Mouse (Mus musculus): Measurements from ENCODE around the gene Tmprss9. TPM values are rescaled to one million over a fixed set of nuclear protein-coding genes. Genes with fewer than 3 reads are reported as not detected.

Tmprss9 gene
- not detected in 4 replicates for total RNA-seq (2023; ENCODE audit: inconsistent age)

DNA sequence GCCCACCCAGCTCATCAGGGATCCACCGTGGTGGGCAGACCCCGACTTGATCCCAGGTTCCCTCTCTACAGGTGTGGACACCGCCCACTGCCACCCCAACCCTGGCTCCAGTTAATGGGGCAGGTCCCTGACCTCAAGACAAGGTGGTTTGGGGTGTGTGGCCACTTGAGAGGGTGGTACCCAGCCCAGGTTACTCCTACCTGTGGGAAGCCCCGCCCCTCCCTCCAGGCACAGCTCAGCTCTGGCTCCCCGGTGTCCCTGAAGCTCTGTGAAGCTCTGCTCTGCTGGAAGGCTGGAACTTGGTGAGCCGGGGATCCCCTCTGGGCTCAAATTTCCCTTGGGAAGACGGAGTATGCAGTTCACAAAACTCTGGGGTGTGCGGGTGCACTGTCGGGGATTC is at the start of gene Tmprss9:
Tmprss9 (plus strand) TSS at position 268 of the 400 bp plus-strand sequence.

DNA sequence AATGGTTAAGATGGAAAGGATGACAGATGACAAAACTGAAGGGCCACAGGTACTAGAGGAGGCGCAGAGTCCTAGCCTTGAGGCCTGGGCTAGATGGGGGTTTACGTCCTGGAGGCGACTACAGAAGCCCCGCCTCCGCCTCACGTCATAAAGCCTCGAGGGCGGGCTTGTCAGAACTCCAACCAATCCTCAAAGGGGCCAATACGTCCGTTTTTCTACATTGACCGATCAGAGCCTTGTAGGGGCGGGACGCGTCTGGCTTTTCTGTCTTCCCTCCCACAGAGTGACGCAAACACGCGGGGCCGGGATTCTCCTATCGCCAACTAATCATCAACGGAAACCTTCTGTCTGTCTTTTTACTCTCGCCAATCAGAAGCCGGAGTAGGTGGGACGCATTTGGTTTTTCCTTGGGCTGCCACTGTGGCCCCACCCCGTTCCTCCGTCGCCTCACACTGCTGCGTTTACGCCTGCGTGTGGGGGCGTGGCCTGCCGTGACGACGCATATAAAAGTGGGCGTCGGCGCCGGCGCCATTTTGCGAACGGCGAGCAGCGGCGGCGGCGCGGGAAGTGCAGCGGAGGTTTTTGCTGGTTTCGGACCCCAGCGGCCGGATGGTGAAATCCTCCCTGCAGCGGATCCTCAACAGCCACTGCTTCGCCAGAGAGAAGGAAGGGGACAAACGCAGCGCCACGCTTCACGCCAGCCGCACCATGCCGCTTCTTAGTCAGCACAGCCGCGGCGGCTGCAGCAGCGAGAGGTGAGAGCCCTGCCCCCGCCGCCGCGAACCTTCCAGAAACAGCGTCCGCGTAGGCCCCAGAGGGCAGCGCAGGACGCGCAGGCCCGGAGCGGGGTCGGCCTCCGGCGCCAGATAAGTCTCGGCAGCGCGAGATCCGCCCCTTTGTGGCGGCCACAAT is 45.2 kb upstream of the Tmprss9 start, which contains the start of gene Oaz1:
Oaz1 (plus strand) TSS at position 506 of the 912 bp plus-strand sequence.

DNA sequence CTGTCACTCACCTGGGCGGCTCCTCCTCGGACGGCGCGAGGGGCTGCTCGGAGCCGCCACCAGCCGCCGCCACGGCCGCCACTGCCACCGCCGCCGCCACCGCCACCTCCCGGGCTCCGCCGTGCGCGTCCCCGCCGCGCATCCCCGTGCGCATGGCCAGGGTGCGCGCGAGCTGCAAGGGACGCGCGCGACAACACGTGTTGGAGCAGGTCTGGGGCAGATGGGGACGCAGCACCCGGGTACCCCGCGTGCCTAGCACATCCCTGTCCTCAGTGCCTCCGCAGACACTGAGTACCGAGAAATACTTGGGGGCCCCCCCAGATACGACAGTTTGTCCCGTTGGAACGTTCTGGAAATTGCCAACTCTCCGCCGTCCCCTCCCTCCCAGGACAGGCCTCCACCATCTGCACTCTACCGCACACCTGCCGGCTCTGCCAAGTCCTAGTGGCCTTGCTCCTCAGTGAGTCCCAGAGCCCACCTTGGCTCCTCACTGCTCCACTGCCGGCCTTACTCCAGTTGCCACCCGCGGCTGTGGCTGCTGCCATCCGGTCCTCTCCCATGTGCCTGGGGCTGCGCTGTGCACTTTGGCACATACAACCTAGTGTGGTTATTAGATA is 27.6 kb upstream of the Tmprss9 start, which contains the start of gene Lingo3:
Lingo3 (minus strand) TSS at position 109 of the 617 bp plus-strand sequence.

DNA sequence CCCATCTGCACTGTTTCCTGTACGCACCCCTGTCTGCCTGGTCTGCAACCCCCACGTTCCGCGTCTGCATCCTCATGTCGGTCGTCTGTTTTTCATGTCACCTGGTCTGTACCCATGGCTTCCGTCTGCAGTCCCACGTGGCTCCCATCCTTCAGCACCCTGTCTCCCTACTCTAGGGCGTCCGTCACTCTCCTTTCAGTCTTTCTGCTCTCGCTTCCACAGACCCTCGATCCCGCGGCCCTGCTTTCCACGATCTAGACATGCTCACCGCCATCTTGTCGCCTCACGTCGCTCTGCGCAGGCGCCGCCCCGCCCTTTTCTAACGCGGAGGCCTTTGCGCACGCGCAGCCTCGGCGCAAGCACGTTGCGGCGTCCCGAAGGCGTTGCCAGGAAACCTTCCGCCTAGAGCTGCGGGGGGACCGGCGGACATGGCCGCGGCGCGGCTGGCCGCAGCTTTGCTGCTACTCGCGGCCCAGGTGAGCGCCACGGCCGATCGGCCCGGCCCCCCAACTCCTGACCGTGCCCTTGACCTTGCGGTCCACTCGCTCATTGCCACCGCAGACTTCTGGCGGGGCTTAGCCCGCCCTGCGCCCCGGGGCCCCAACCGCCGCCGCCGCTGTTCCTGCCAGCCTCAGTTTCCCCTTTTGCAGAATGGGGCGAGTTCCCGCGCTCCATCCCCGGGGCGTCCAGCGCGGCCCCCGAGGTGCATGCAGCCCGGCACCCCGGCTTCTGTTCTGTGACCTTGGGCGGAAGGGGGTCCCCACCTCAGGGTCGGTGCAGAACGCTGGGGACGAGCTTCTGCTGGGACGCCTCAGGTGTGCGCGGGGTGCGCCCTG is 16.5 kb upstream of the Tmprss9 start, which contains the start of the genes Lsm7 and Sppl2b:
Lsm7 (minus strand) TSS at position 297 of the 836 bp plus-strand sequence.
Sppl2b (plus strand) TSS at position 363 of the 836 bp plus-strand sequence.

DNA sequence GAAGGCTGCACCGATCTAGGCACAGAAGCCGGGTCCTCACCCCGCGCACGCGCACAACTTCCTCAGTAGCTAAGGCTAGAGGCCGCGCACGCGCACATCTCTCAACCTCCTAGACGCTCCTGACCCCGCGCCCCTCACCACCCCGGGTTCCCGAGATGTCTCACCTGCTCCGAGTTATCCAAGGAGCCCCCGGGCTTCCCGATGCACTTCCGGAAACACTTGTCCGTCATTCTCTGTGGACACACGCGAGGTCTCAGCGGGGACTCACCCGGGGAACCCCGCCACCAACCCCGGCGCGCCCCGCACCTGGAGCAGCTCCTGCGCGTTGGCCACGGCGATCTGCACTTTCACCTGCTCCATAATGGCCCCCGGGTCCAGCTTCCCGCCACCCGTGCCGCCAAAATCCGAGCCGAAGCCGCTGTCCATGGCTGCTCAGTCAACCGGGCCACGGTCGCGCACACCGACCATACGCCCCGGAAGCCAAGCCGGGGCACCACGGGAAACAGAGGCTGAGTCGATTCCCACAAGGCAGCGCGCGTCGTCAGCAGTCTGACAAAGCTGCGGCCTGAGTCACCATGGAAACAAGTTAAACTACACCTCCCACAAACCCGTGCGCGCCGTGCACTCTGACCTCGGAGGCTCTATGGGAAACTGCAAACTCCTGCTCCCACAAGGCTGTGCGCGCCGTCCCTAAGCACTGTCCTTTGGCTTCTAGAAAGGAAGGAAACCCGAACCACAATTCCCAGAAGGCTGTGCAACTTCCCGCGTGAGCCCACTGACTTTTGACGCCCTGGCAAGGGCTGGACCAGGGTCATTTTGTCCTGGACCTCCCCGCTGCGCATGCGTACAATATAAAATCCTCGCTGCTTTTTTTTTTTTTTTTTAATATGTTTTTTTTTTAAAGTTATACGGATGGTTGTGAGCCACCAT is 28.9 kb downstream of the Tmprss9 start, which contains the start of gene Timm13:
Timm13 (minus strand) TSS at position 652 of the 930 bp plus-strand sequence.

DNA sequence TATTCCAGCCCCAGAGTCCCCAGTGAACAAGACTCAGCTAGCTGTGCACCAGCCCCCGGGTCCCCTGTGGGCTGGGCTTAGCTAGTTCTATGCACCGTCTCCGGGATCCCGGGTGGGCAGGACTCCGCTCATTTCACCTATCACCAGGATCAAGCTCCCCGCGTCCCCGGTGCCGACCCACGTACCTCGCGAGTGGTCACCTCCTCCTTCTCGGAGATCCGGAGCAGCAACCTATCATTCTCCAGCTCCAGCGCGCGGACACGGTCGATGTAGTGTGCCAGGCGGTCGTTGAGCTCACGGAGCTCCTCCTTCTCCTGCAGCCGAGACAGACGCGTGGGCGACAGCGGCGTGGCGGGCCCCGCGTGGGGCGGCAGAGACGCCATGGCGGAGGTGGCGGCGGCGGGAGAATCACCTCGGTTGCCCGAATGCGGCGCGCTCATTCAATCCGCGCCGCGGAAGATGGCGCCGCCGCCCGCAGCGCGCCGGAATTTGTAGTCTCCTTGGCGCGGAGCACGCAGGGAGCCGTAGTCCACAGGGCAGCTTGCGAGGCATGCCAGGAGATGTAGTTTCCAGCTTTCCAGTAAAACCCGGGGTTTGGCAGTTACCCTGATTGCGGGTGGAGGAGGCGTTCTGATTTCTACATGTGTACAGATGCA is 46.3 kb downstream of the Tmprss9 start, which contains the start of gene Lmnb2:
Lmnb2 (minus strand) TSS at position 467 of the 656 bp plus-strand sequence.

DNA sequence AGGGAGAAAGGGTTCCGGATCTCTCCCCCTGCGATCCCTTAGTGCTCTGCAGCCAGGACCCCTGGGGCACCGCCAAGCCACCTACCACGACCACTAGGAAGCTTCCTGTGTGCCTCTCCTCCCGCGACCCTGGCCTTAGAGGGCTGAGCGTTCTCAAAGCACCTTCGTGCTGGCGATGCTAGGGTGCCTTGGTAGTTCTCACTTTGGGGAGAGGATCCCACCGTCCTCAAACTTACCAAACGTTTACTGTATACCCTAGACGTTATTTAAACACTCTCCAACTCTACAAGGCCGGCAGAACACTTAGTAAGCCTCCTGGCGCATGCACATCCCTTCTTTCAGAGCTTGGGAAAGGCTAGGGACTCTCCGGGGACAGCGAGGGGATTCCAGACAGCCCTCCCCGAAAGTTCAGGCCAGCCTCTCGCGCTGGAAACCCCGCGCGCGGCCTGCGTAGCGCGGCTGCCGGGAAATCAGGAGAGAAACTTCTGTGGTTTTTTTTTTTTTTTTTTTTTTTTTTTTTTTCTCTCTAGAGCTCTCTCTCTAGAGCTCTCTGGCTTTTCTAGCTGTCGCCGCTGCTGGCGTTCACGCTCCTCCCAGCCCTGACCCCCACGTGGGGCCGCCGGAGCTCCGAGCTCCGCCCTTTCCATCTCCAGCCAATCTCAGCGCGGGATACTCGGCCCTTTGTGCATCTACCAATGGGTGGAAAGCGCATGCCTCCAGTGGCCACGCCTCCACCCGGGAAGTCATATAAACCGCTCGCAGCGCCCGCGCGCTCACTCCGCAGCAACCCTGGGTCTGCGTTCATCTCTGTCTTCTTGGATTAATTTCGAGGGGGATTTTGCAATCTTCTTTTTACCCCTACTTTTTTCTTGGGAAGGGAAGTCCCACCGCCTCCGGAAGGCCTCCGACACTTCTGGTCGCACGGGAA is 57.9 kb downstream of the Tmprss9 start, which contains the start of gene Gadd45b:
Gadd45b (plus strand) TSS at position 775 of the 928 bp plus-strand sequence.

Other genes starting within 250 kb of the Tmprss9 start
- 197 to 226 TPM (median 216 TPM) in 4 replicates for gene Csnk1g2, start 249.0 kb upstream of the Tmprss9 start, total RNA-seq (2023; ENCODE audit: inconsistent age)
- gene Btbd2, start 214.8 kb upstream of the Tmprss9 start, total RNA-seq (2023; ENCODE audit: inconsistent age) = 28.4 to 35.4 TPM (median 33.8 TPM) in 4 replicates
- gene Mknk2, start 193.7 kb upstream of the Tmprss9 start, total RNA-seq (2023; ENCODE audit: inconsistent age) = 439 to 470 TPM (median 448 TPM) in 4 replicates
- gene Mob3a, start 169.9 kb upstream of the Tmprss9 start, total RNA-seq (2023; ENCODE audit: inconsistent age) = 98.5 to 112 TPM (median 103 TPM) in 4 replicates
- 27.3 to 49.1 TPM (median 36.6 TPM) in 4 replicates for gene Izumo4, start 169.7 kb upstream of the Tmprss9 start, total RNA-seq (2023; ENCODE audit: inconsistent age)
- gene Ap3d1, start 129.6 kb upstream of the Tmprss9 start, total RNA-seq (2023; ENCODE audit: inconsistent age) = 128 to 153 TPM (median 137 TPM) in 4 replicates
- 65.5 to 67.7 TPM (median 67.0 TPM) in 4 replicates for gene Dot1l, start 116.6 kb upstream of the Tmprss9 start, total RNA-seq (2023; ENCODE audit: inconsistent age)
- 69.6 to 87.1 TPM (median 77.5 TPM) in 4 replicates for gene Sf3a2, start 73.7 kb upstream of the Tmprss9 start, total RNA-seq (2023; ENCODE audit: inconsistent age)
- gene Plekhj1, start 73.2 kb upstream of the Tmprss9 start, total RNA-seq (2023; ENCODE audit: inconsistent age) = 120 to 133 TPM (median 122 TPM) in 4 replicates
- 0.96 to 1.9 TPM (median 1.5 TPM) in 4 replicates for gene Amh, start 66.6 kb upstream of the Tmprss9 start, total RNA-seq (2023; ENCODE audit: inconsistent age)
- not detected in 4 replicates for gene Jsrp1, start 58.4 kb upstream of the Tmprss9 start, total RNA-seq (2023; ENCODE audit: inconsistent age)
- 502 to 594 TPM (median 550 TPM) in 4 replicates for gene Oaz1, start 45.2 kb upstream of the Tmprss9 start, total RNA-seq (2023; ENCODE audit: inconsistent age)
- gene Lingo3, start 27.8 kb upstream of the Tmprss9 start, total RNA-seq (2023; ENCODE audit: inconsistent age) = not detected in 4 replicates
- gene Lsm7, start 16.6 kb upstream of the Tmprss9 start, total RNA-seq (2023; ENCODE audit: inconsistent age) = 20.6 to 35.7 TPM (median 27.3 TPM) in 4 replicates
- 24.8 to 34.2 TPM (median 28.8 TPM) in 4 replicates for gene Sppl2b, start 16.6 kb upstream of the Tmprss9 start, total RNA-seq (2023; ENCODE audit: inconsistent age)
- gene Timm13, start 29.1 kb downstream of the Tmprss9 start, total RNA-seq (2023; ENCODE audit: inconsistent age) = 67.2 to 77.1 TPM (median 71.8 TPM) in 4 replicates
- 10.7 to 14.4 TPM (median 12.4 TPM) in 4 replicates for gene Lmnb2, start 46.4 kb downstream of the Tmprss9 start, total RNA-seq (2023; ENCODE audit: inconsistent age)
- 43.6 to 49.2 TPM (median 44.1 TPM) in 4 replicates for gene Gadd45b, start 58.2 kb downstream of the Tmprss9 start, total RNA-seq (2023; ENCODE audit: inconsistent age)
- gene Gng7, start 143.1 kb downstream of the Tmprss9 start, total RNA-seq (2023; ENCODE audit: inconsistent age) = 0.19 to 0.39 TPM (median 0.22 TPM) in 3 of 4 replicates, not detected in the other
- gene Diras1, start 153.8 kb downstream of the Tmprss9 start, total RNA-seq (2023; ENCODE audit: inconsistent age) = not detected in 4 replicates
- 10.1 to 13.0 TPM (median 12.5 TPM) in 4 replicates for gene Slc39a3, start 165.6 kb downstream of the Tmprss9 start, total RNA-seq (2023; ENCODE audit: inconsistent age)
- gene Sgta, start 188.3 kb downstream of the Tmprss9 start, total RNA-seq (2023; ENCODE audit: inconsistent age) = 62.6 to 68.2 TPM (median 64.7 TPM) in 4 replicates
- 17.0 to 20.3 TPM (median 17.5 TPM) in 4 replicates for gene Thop1, start 198.2 kb downstream of the Tmprss9 start, total RNA-seq (2023; ENCODE audit: inconsistent age)
- gene Creb3l3, start 227.0 kb downstream of the Tmprss9 start, total RNA-seq (2023; ENCODE audit: inconsistent age) = not detected in 4 replicates
- 129 to 154 TPM (median 146 TPM) in 4 replicates for gene Map2k2, start 234.1 kb downstream of the Tmprss9 start, total RNA-seq (2023; ENCODE audit: inconsistent age)

All from B cell, adult (primary cell).